Mouse (Mus musculus) MEL (cell line): Measurements from ENCODE around the gene Pacsin2. TPM values are rescaled to one million over a fixed set of nuclear protein-coding genes. Genes with fewer than 3 reads are reported as not detected.

Experiments used
- DNase-seq: peaks from one replicate; pipeline ENCODE4 v3.0.0; 2011; ENCODE audit warnings: low read depth, low spot score
- H3K27ac ChIP-seq: 2 replicates; pipeline ENCODE4 v1.5.1; 2012; ENCODE audit warnings: low read depth, mild to moderate bottlenecking, control low read depth, low read length, moderate library complexity; ENCODE audit not compliant: control insufficient read depth
- H3K27me3 ChIP-seq, 2 experiments: fragments of 150-350 bp in 1 of 2; sonication (generic) in 1 of 2; 2 replicates each; pipeline ENCODE4 v1.6.1; 2012; ENCODE audit warnings: low read length in 2 of 2, mild to moderate bottlenecking in 2 of 2, improper control_type of control experiment in 1 of 2, moderate library complexity in 1 of 2; ENCODE audit not compliant: insufficient read depth in 2 of 2, control insufficient read depth in 1 of 2
- H3K36me3 ChIP-seq, 2 experiments: 2 replicates each; pipeline ENCODE4 v1.6.1; 2012 to 2014; ENCODE audit warnings: low read length in 2 of 2, improper control_type of control experiment in 1 of 2, inconsistent platforms in 1 of 2, mild to moderate bottlenecking in 1 of 2; ENCODE audit not compliant: insufficient read depth in 2 of 2, control insufficient read depth in 1 of 2
- H3K4me1 ChIP-seq, 2 experiments: fragments of 150-350 bp in 1 of 2; sonication (generic) in 1 of 2; 2 replicates each; pipeline ENCODE4 v1.6.1; 2012; ENCODE audit warnings: low read length in 2 of 2, improper control_type of control experiment in 1 of 2, mild to moderate bottlenecking in 1 of 2; ENCODE audit not compliant: insufficient read depth in 2 of 2, control insufficient read depth in 1 of 2
- H3K4me3 ChIP-seq, 2 experiments: fragments of 150-350 bp in 1 of 2; sonication (generic) in 1 of 2; 2 replicates each; pipeline ENCODE4 v1.5.1; 2012; ENCODE audit warnings: low read depth in 2 of 2, low read length in 2 of 2, mild to moderate bottlenecking in 2 of 2, moderate library complexity in 2 of 2, control low read depth in 1 of 2, improper control_type of control experiment in 1 of 2; ENCODE audit not compliant: control insufficient read depth in 1 of 2, insufficient read depth in 1 of 2
- H3K79me2 ChIP-seq: 2 replicates; pipeline ENCODE4 v1.6.1; 2012; ENCODE audit warnings: mild to moderate bottlenecking, low read length, moderate library complexity; ENCODE audit not compliant: control insufficient read depth, poor library complexity, insufficient read depth
- H3K9ac ChIP-seq: 2 replicates; pipeline ENCODE4 v1.6.1; 2012; ENCODE audit warnings: low read depth, mild to moderate bottlenecking, control low read depth, low read length, moderate library complexity; ENCODE audit not compliant: control insufficient read depth, poor library complexity, severe bottlenecking
- H3K9me3 ChIP-seq: fragments of 150-350 bp; sonication (generic); replicated peaks from 2 replicates; pipeline ENCODE4 v1.6.1; 2012; ENCODE audit warnings: mild to moderate bottlenecking, low read length, improper control_type of control experiment, moderate library complexity; ENCODE audit not compliant: insufficient read depth
- BHLHE40 ChIP-seq: IDR thresholded peaks from 2 replicates; pipeline ENCODE4 v1.6.1; 2012; ENCODE audit warnings: low read depth, mild to moderate bottlenecking, inconsistent platforms, low read length, improper control_type of control experiment, borderline replicate concordance
- CHD1 ChIP-seq: IDR thresholded peaks from 2 replicates; pipeline ENCODE4 v1.6.1; 2012; ENCODE audit warnings: low read depth, mild to moderate bottlenecking, inconsistent platforms, low read length, improper control_type of control experiment
- CHD2 ChIP-seq: IDR thresholded peaks from 2 replicates; pipeline ENCODE4 v1.6.1; 2011; ENCODE audit warnings: low read length, improper control_type of control experiment
- E2F4 ChIP-seq: IDR thresholded peaks from 2 replicates; pipeline ENCODE4 v1.6.1; 2011; ENCODE audit warnings: low read depth, low read length, improper control_type of control experiment, borderline replicate concordance
- ELF1 ChIP-seq: IDR thresholded peaks from 2 replicates; pipeline ENCODE4 v1.6.1; 2014; ENCODE audit warnings: low read depth, mild to moderate bottlenecking, inconsistent platforms, low read length, improper control_type of control experiment, moderate library complexity
- EP300 ChIP-seq, 2 experiments: IDR thresholded peaks; 2 replicates each; pipeline ENCODE4 v1.6.1; 2011; ENCODE audit warnings: improper control_type of control experiment in 2 of 2, low read length in 2 of 2, low read depth in 1 of 2, mild to moderate bottlenecking in 1 of 2
- GABPA ChIP-seq: IDR thresholded peaks from 2 replicates; pipeline ENCODE4 v1.6.1; 2012; ENCODE audit warnings: low read depth, mild to moderate bottlenecking, inconsistent platforms, low read length, improper control_type of control experiment, moderate library complexity
- GATA1 ChIP-seq: IDR thresholded peaks from 2 replicates; pipeline ENCODE4 v1.6.1; 2011; ENCODE audit warnings: low read depth, low read length, improper control_type of control experiment
- HCFC1 ChIP-seq: IDR thresholded peaks from 2 replicates; pipeline ENCODE4 v1.6.1; 2012; ENCODE audit warnings: low read depth, mild to moderate bottlenecking, inconsistent platforms, low read length, improper control_type of control experiment, moderate library complexity
- KAT2A ChIP-seq: conservative IDR thresholded peaks from 2 replicates; pipeline ENCODE4 v1.6.1; 2012; ENCODE audit warnings: low read depth, low read length, improper control_type of control experiment, inconsistent platforms
- MAX ChIP-seq: IDR thresholded peaks from 2 replicates; pipeline ENCODE4 v1.6.1; 2011; ENCODE audit warnings: low read length, improper control_type of control experiment
- MAZ ChIP-seq: IDR thresholded peaks from 2 replicates; pipeline ENCODE4 v1.6.1; 2012; ENCODE audit warnings: low read depth, mild to moderate bottlenecking, inconsistent platforms, low read length, improper control_type of control experiment
- MEF2A ChIP-seq: IDR thresholded peaks from 2 replicates; pipeline ENCODE4 v1.6.1; 2014; ENCODE audit warnings: low read depth, mild to moderate bottlenecking, inconsistent platforms, low read length, improper control_type of control experiment; ENCODE audit not compliant: poor library complexity, insufficient replicate concordance, severe bottlenecking; ENCODE audit errors: extremely low read depth
- MXI1 ChIP-seq: IDR thresholded peaks from 2 replicates; pipeline ENCODE4 v1.6.1; 2011; ENCODE audit warnings: mild to moderate bottlenecking, low read depth, low read length, improper control_type of control experiment
- MYB ChIP-seq: IDR thresholded peaks from 2 replicates; pipeline ENCODE4 v1.6.1; 2011; ENCODE audit warnings: mild to moderate bottlenecking, low read depth, low read length, improper control_type of control experiment
- POLR2A ChIP-seq, 2 experiments: IDR thresholded peaks; 2 replicates each; pipeline ENCODE4 v1.6.1; 2011 to 2012; ENCODE audit warnings: low read length in 2 of 2, mild to moderate bottlenecking in 2 of 2, control low read depth in 1 of 2, improper control_type of control experiment in 1 of 2, low read depth in 1 of 2, moderate library complexity in 1 of 2; ENCODE audit not compliant: control insufficient read depth in 1 of 2, insufficient read depth in 1 of 2, poor library complexity in 1 of 2
- POLR2AphosphoS2 ChIP-seq: IDR thresholded peaks from 2 replicates; pipeline ENCODE4 v1.6.1; 2011; ENCODE audit warnings: low read length, improper control_type of control experiment
- RCOR1 ChIP-seq: IDR thresholded peaks from 2 replicates; pipeline ENCODE4 v1.6.1; 2012; ENCODE audit warnings: low read depth, mild to moderate bottlenecking, inconsistent platforms, low read length, improper control_type of control experiment
- SIN3A ChIP-seq: IDR thresholded peaks from 2 replicates; pipeline ENCODE4 v1.6.1; 2012; ENCODE audit warnings: low read length, improper control_type of control experiment, inconsistent platforms
- TAL1 ChIP-seq: IDR thresholded peaks from 2 replicates; pipeline ENCODE4 v1.6.1; 2012; ENCODE audit warnings: mild to moderate bottlenecking, inconsistent platforms, low read length, moderate library complexity, mixed read lengths
- TBP ChIP-seq: IDR thresholded peaks from 2 replicates; pipeline ENCODE4 v1.8.0; 2011; ENCODE audit warnings: low read depth, low read length, improper control_type of control experiment
- TCF12 ChIP-seq: IDR thresholded peaks from 2 replicates; pipeline ENCODE4 v1.6.1; 2014; ENCODE audit warnings: low read depth, mild to moderate bottlenecking, inconsistent platforms, low read length, improper control_type of control experiment, moderate library complexity
- UBTF ChIP-seq: IDR thresholded peaks from 2 replicates; pipeline ENCODE4 v1.6.1; 2012; ENCODE audit warnings: low read depth, mild to moderate bottlenecking, inconsistent platforms, low read length, improper control_type of control experiment, moderate library complexity, borderline replicate concordance; ENCODE audit not compliant: insufficient read depth
- USF1 ChIP-seq: IDR thresholded peaks from 2 replicates; pipeline ENCODE4 v1.6.1; 2014; ENCODE audit warnings: low read depth, mild to moderate bottlenecking, inconsistent platforms, low read length, improper control_type of control experiment, moderate library complexity
- USF2 ChIP-seq, 2 experiments: IDR thresholded peaks; 2 replicates each; pipeline ENCODE4 v1.6.1; 2011 to 2012; ENCODE audit warnings: improper control_type of control experiment in 2 of 2, low read length in 2 of 2, borderline replicate concordance in 1 of 2, inconsistent platforms in 1 of 2, low read depth in 1 of 2, mild to moderate bottlenecking in 1 of 2; ENCODE audit not compliant: insufficient read depth in 1 of 2
- ZC3H11A ChIP-seq: IDR thresholded peaks from 2 replicates; pipeline ENCODE4 v1.6.1; 2012; ENCODE audit warnings: low read depth, mild to moderate bottlenecking, inconsistent platforms, low read length, improper control_type of control experiment
- ZMIZ1 ChIP-seq: IDR thresholded peaks from 2 replicates; pipeline ENCODE4 v1.6.1; 2012; ENCODE audit warnings: low read depth, mild to moderate bottlenecking, inconsistent platforms, low read length, improper control_type of control experiment, moderate library complexity
- ZNF384 ChIP-seq: IDR thresholded peaks from 2 replicates; pipeline ENCODE4 v1.6.1; 2012; ENCODE audit warnings: low read depth, mild to moderate bottlenecking, inconsistent platforms, low read length, improper control_type of control experiment
- polyA plus RNA-seq, 2 experiments: library from polyadenylated mRNA; stranded (reverse) in 1 of 2; unstranded in 1 of 2; fragments of >175 nt in 1 of 2; fragments of >200 nt in 1 of 2; gene quantifications; 2 replicates each; pipeline versions ENCODE4 v1.2.1 to v1.2.4; 2012; ENCODE audit warnings: low replicate concordance in 2 of 2, low read depth in 1 of 2; ENCODE audit not compliant: insufficient read length in 2 of 2, insufficient read depth in 1 of 2, missing spikeins in 1 of 2
- total RNA-seq: library from RNA; depleted of rRNA; stranded (reverse); fragments of 300-350 nt; gene quantifications from 2 replicates; pipeline ENCODE4 v1.2.3, GENCODE M21; 2012

Pacsin2 gene
- total and polyA plus RNA-seq, 3 experiments: 58.7 to 425 (median 103) TPM

GRCm38 (mm10) chr15:83360140-83360539, 104.3 kb downstream of the Pacsin2 start:
- peaks cover 2 to 12% of the 10 kb centered on the region in 2 experiments; a peak in 3 of 4 replicates for H3K4me1 ChIP-seq
- peaks cover 0 to 17% of the 10 kb centered on the region in 2 experiments; a peak in 2 of 4 replicates for H3K36me3 ChIP-seq
- no peak for TF ChIP-seq RCOR1
- TF ChIP-seq E2F4: no peak
- no peak for TF ChIP-seq ZMIZ1
- no peak for TF ChIP-seq GABPA
- TF ChIP-seq EP300 (IDR thresholded peaks at IDR 0.05; ENCODE audit: low read depth in 1 of 2, low read length in 2 of 2): no peak
- TF ChIP-seq POLR2AphosphoS2: no peak
- no peak for TF ChIP-seq MAZ
- no peak for TF ChIP-seq USF1
- TF ChIP-seq MEF2A: no peak
- TF ChIP-seq ZC3H11A: no peak
- TF ChIP-seq BHLHE40: no peak
- TF ChIP-seq MYB: no peak
- no peak for TF ChIP-seq CHD2
- TF ChIP-seq POLR2A (IDR thresholded peaks at IDR 0.05; ENCODE audit: control insufficient read depth in 1 of 2, insufficient read depth in 1 of 2, low read depth in 1 of 2, low read length in 2 of 2, poor library complexity in 1 of 2): no peak
- TF ChIP-seq GATA1: no peak
- TF ChIP-seq TAL1: no peak
- H3K4me3 ChIP-seq: no peak overlapping the region
- H3K27ac ChIP-seq: no peak overlapping the region
- no peaks in the 10 kb centered on the region for H3K27me3 ChIP-seq
- H3K9ac ChIP-seq: no peak overlapping the region
- H3K79me2 ChIP-seq: no peaks in the 10 kb centered on the region; the same call in 1 of the 2 replicates
- DNase-seq: no peak
- H3K9me3 ChIP-seq: no peaks in the 10 kb centered on the region

GRCm38 (mm10) chr15:83358476-83358875, 105.9 kb downstream of the Pacsin2 start:
- no peak for DNase-seq
- Histone ChIP-seq H3K4me1 (no peaks in the 10 kb centered on the region; a peak in 2 of 4 replicates), H3K79me2 (no peaks in the 10 kb centered on the region), H3K27me3 (no peaks in the 10 kb centered on the region), H3K9ac (no peak overlapping the region), H3K9me3 (no peaks in the 10 kb centered on the region), H3K27ac (no peak overlapping the region), H3K36me3 (peaks cover 0 to 1% of the 10 kb centered on the region in 2 experiments; a peak in 1 of 4 replicates), H3K4me3 (no peak overlapping the region)
- TF ChIP-seq GATA1: no peak
- no peak for TF ChIP-seq EP300 (IDR thresholded peaks at IDR 0.05; ENCODE audit: low read depth in 1 of 2, low read length in 2 of 2)
- no peak for TF ChIP-seq UBTF
- no peak for TF ChIP-seq ELF1
- no peak for TF ChIP-seq GABPA
- no peak for TF ChIP-seq ZNF384
- no peak for TF ChIP-seq CHD1
- TF ChIP-seq MEF2A: no peak
- no peak for TF ChIP-seq MYB
- no peak for TF ChIP-seq MXI1
- no peak for TF ChIP-seq TBP
- no peak for TF ChIP-seq POLR2A (IDR thresholded peaks at IDR 0.05; ENCODE audit: control insufficient read depth in 1 of 2, insufficient read depth in 1 of 2, low read depth in 1 of 2, low read length in 2 of 2, poor library complexity in 1 of 2)
- TF ChIP-seq HCFC1: no peak
- no peak for TF ChIP-seq MAX
- TF ChIP-seq ZMIZ1: no peak
- TF ChIP-seq MAZ: no peak
- no peak for TF ChIP-seq USF2 (IDR thresholded peaks at IDR 0.05; ENCODE audit: borderline replicate concordance in 1 of 2, insufficient read depth in 1 of 2, low read depth in 1 of 2, low read length in 2 of 2)
- TF ChIP-seq SIN3A: no peak
- TF ChIP-seq TCF12: no peak
- no peak for TF ChIP-seq KAT2A
